Mouse (Mus musculus) kidney, embryonic 14.5 days (tissue): Measurements from ENCODE around the gene Tmem151b. TPM values are rescaled to one million over a fixed set of nuclear protein-coding genes. Genes with fewer than 3 reads are reported as not detected.
A peak's percentile ranks its signal among the peaks of the same experiment; 100 is the strongest.

ENCODE experiments used
- ATAC-seq: fragments of 200-750 bp; cut with Nextera tagmentation; 2 replicates; pipeline ENCODE4 v1.8.0; 2017; ENCODE audit warnings: moderate number of reproducible peaks, mild to moderate bottlenecking, moderate TSS enrichment, moderate library complexity; ENCODE audit not compliant: low FRiP score, low TSS enrichment
- H3K27ac ChIP-seq: fragments of 300-500 bp; sonication (generic); 2 replicates; pipeline ENCODE4 v1.5.1; 2014; ENCODE audit warnings: low read depth, mild to moderate bottlenecking, low read length, moderate library complexity, mixed read lengths
- H3K27me3 ChIP-seq: fragments of 300-500 bp; sonication (generic); 2 replicates; pipeline ENCODE4 v1.6.1; 2014; ENCODE audit warnings: mild to moderate bottlenecking, low read length; ENCODE audit not compliant: control insufficient read depth, insufficient read depth
- H3K36me3 ChIP-seq: fragments of 300-500 bp; sonication (generic); 2 replicates; pipeline ENCODE4 v1.6.1; 2014; ENCODE audit warnings: low read length, mixed read lengths; ENCODE audit not compliant: control insufficient read depth, insufficient read depth
- H3K4me1 ChIP-seq: fragments of 300-500 bp; sonication (generic); 2 replicates; pipeline ENCODE4 v1.6.1; 2014; ENCODE audit warnings: low read length, mixed read lengths; ENCODE audit not compliant: control insufficient read depth, insufficient read depth
- H3K4me2 ChIP-seq: fragments of 300-500 bp; sonication (generic); replicated peaks from 2 replicates; pipeline ENCODE4 v1.6.1; 2014; ENCODE audit warnings: low read depth, mild to moderate bottlenecking, low read length
- H3K4me3 ChIP-seq: fragments of 300-500 bp; sonication (generic); 2 replicates; pipeline ENCODE4 v1.5.1; 2014; ENCODE audit warnings: mild to moderate bottlenecking, low read length
- H3K9ac ChIP-seq: fragments of 300-500 bp; sonication (generic); 2 replicates; pipeline ENCODE4 v1.6.1; 2014; ENCODE audit warnings: low read depth, mild to moderate bottlenecking, low read length, moderate library complexity
- H3K9me3 ChIP-seq: fragments of 300-500 bp; sonication (generic); 2 replicates; pipeline ENCODE4 v1.6.1; 2016; ENCODE audit warnings: low read length; ENCODE audit not compliant: control insufficient read depth
- WGBS: fragments of 180-500 bp; shearing (Covaris S2); extraction: QIAGEN DNeasy Blood & Tissue Kit; methylation state at CpG from one replicate; pipeline ENCODE4 v1.1.7; 2014; 5-methylcytosine and 5-hydroxymethylcytosine counted together
- polyA plus RNA-seq: library from polyadenylated mRNA; unstranded; fragments of >200 nt; fragmentation: Nextera tagmentation; extraction: Ambion mirVana; gene quantifications from 2 replicates; pipeline ENCODE4 v1.2.1, GENCODE M21; 2014

Tmem151b gene
- polyA plus RNA-seq, 1 experiment from 2014 or later: 1.7 TPM

GRCm38 (mm10) chr17:45559732-45560525 lies 10.5 kb upstream of the Tmem151b start:
- ATAC-seq: no peak
- Histone ChIP-seq H3K9me3 (no peaks in the 10 kb centered on the region), H3K4me1 (peaks cover 8% of the 10 kb centered on the region; the same call in 1 of the 2 replicates), H3K9ac (no peak overlapping the region), H3K27ac (no peak overlapping the region), H3K36me3 (peaks cover under 1% of the 10 kb centered on the region; the same call in 1 of the 2 replicates), H3K4me2 (no peak overlapping the region), H3K27me3 (peaks cover 4% of the 10 kb centered on the region; the same call in 1 of the 2 replicates), H3K4me3 (no peak overlapping the region)
- WGBS: 87% methylated on average over 15 of the region's 15 CpGs

GRCm38 (mm10) chr17:45557998-45558862 lies 8.8 kb upstream of the Tmem151b start:
- Histone ChIP-seq H3K27ac (no peak overlapping the region), H3K4me2 (no peak overlapping the region; the same call in 1 of the 2 replicates), H3K9me3 (no peaks in the 10 kb centered on the region), H3K9ac (peak overlapping the region; percentile 12; the same call in 1 of the 2 replicates), H3K4me1 (peaks cover 8% of the 10 kb centered on the region; the same call in 1 of the 2 replicates), H3K4me3 (no peak overlapping the region), H3K27me3 (peaks cover 7% of the 10 kb centered on the region; the same call in 1 of the 2 replicates), H3K36me3 (no peaks in the 10 kb centered on the region)
- ATAC-seq: no peak
- 69% methylated on average over 16 of the region's 16 CpGs for WGBS

DNA sequence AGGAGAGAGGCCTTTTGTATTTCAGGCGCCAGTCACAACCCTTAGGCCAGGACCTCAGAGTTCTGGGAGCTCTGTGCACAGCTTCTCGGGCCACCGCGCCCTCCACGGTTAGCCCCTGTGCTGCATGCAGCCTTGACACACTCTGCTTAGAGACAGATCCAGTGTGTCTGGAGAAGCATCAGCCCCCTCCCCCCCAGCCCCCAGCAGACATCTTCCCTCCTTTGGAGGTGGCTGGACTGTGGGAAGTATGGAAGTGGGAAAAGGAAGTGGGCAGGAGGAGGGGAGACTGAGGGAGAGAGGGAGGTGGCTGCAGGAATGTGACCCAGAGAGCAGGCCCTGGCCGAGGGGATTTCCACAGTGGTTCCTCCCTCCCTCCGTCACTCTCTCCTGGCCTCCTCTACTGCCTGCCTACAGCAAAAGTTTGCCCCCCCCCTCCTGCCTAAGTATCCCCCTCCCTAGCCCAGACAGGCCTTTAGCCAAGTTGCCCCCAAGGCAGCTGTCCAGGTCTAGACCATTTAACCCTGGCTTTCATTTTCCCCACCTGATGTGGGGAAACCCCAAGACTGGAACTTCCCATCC lies 7.9 kb upstream of the Tmem151b start:
- no peaks in the 10 kb centered on the region for H3K9me3 ChIP-seq
- no peak overlapping the region for H3K4me2 ChIP-seq
- no peak overlapping the region for H3K4me3 ChIP-seq
- H3K4me1 ChIP-seq: peaks cover 8% of the 10 kb centered on the region; the same call in 1 of the 2 replicates
- H3K27me3 ChIP-seq: peaks cover 7% of the 10 kb centered on the region; the same call in 1 of the 2 replicates
- no peak overlapping the region for H3K27ac ChIP-seq
- H3K36me3 ChIP-seq: no peaks in the 10 kb centered on the region
- 69% methylated on average over 6 of the region's 7 CpGs for WGBS
- no peak for ATAC-seq
- H3K9ac ChIP-seq: no peak overlapping the region

DNA sequence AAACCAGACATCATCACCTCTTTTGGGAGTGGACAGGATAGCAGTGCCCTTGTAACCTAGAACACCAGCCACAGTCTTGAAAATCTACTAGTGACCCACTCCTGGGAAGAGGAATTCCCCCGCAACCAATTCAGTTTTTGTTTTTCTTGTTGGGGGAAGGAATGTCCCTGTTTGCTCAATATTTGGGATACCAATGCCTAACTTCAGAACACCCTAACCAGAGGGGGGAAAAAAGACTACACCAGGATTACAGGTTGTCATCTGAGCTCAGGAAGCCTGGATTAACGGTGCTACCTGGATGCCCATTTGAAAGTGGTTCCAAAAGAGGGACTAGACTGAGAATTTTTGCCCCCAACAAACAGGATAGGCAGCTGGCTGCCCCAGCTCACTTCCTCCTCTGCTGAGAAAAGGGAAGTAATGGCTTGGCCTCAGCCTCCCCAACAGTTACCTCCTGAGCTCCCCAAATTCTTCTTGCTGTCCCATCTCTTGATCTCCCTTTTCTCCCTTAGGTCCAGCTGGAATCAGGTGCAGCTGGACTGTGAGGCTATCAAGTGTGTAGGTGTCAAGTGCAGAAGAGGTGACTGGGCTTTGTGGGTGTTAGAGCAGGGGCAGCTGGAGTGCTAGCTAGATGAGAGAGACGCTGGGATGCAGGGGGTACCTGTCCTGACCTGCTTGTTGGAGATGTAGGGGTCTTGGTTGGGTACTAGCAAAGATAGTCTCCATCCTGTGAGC lies 7.2 kb upstream of the Tmem151b start:
- no peaks in the 10 kb centered on the region for H3K36me3 ChIP-seq
- H3K4me2 ChIP-seq: peak overlapping the region; percentile 92
- H3K27me3 ChIP-seq: peaks cover 7% of the 10 kb centered on the region; the same call in 1 of the 2 replicates
- peaks cover 8% of the 10 kb centered on the region; the same call in 1 of the 2 replicates for H3K4me1 ChIP-seq
- no peak overlapping the region for H3K27ac ChIP-seq
- peak overlapping the region; percentile 59 for H3K4me3 ChIP-seq
- no peak for ATAC-seq
- no peaks in the 10 kb centered on the region for H3K9me3 ChIP-seq
- no peak overlapping the region for H3K9ac ChIP-seq
- WGBS: 75% methylated on average over 3 of the region's 3 CpGs

GRCm38 (mm10) chr17:45556107-45556489 lies 6.6 kb upstream of the Tmem151b start:
- no peaks in the 10 kb centered on the region for H3K36me3 ChIP-seq
- peaks cover 8% of the 10 kb centered on the region; the same call in 1 of the 2 replicates for H3K4me1 ChIP-seq
- peak overlapping the region; percentile 59 for H3K4me3 ChIP-seq
- H3K27me3 ChIP-seq: peaks cover 7% of the 10 kb centered on the region; the same call in 1 of the 2 replicates
- peak overlapping the region; percentile 92 for H3K4me2 ChIP-seq
- no peaks in the 10 kb centered on the region for H3K9me3 ChIP-seq
- peak overlapping the region; percentile 60 for H3K9ac ChIP-seq
- 4% methylated on average over 14 of the region's 14 CpGs for WGBS
- no peak overlapping the region for H3K27ac ChIP-seq
- ATAC-seq: no peak

DNA sequence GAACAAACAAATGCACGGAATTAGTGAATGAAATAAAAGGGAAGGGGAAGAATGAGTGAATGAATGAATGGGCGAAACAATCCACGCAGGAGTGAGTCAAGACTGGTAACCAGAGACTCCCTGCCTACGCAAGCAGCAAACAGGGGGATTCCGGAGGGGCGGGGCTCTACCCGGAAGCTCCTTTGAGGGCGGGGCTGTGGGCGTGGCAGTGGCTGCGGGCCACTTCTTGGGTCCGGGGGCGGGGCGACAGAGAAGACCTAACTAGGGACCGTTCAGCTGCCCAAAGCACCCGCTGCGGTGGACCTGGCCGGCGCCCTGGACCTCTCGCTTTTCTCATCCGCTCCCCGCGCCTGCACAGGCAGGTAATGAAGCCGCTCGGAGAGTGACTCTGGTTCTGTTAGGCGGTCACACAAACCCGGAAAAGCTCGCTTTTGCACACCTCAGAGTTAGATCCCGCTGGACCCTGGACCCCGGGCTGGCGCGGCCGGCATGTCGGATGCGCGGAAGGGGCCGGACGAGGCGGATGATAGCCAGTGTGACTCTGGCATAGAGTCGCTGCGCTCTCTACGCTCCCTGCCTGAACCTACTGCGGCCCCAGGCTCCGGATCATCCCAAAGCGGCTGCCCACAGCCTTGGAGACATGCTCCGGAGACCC lies 6.1 kb upstream of the Tmem151b start, which contains the start of gene Nfkbie:
Gene Nfkbie (plus strand): TSS at position 252 of the 655 bp plus-strand sequence.
- Histone ChIP-seq H3K9me3 (no peaks in the 10 kb centered on the region), H3K4me1 (peaks cover 8% of the 10 kb centered on the region; the same call in 1 of the 2 replicates), H3K4me2 (peak within 1 kb of the TSS; percentile 92), H3K4me3 (peak within 1 kb of the TSS; percentile 59), H3K9ac (peak within 1 kb of the TSS; percentile 60), H3K27me3 (peaks cover 7% of the 10 kb centered on the region; the same call in 1 of the 2 replicates), H3K36me3 (no peaks in the 10 kb centered on the region), H3K27ac (no peak within 1 kb of the TSS)
- ATAC-seq: peak; percentile 72
- WGBS: under 1% methylated on average over 45 of the region's 45 CpGs

- Histone ChIP-seq H3K4me2 (no peak overlapping the region), H3K9ac (no peak overlapping the region), H3K36me3 (no peaks in the 10 kb centered on the region), H3K4me1 (peaks cover 16% of the 10 kb centered on the region), H3K4me3 (no peak overlapping the region), H3K9me3 (no peaks in the 10 kb centered on the region), H3K27ac (no peak overlapping the region), H3K27me3 (peaks cover 7% of the 10 kb centered on the region; the same call in 1 of the 2 replicates)
- ATAC-seq: no peak
- 44% methylated on average over 1 of the region's 1 CpGs for WGBS
These were observed 4.9 kb upstream of the Tmem151b start for GRCm38 (mm10) chr17:45554420-45554819.

DNA sequence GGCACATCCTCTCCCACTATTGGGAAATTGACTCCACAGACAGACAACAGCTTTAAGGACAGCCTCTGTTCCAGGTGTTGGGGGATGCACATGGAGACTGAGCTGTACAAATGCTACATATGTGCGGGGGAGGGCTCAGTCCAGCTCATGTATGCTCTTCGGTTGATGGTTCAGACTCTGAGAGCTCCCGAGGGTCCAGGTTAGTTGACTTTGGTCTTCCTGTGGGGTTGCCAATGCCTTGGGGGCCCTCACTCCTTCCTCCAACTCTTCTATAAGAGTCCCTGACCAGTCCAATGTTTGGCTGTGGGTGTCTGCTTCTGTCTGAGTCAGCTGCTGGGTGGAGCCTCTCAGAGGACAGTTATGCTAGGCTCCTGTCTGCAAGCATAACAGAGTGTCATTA lies 3.6 kb upstream of the Tmem151b start:
- no peak for ATAC-seq
- Histone ChIP-seq H3K27ac (no peak overlapping the region), H3K27me3 (peaks cover 15% of the 10 kb centered on the region; the same call in 1 of the 2 replicates), H3K4me3 (no peak overlapping the region), H3K4me2 (no peak overlapping the region), H3K36me3 (no peaks in the 10 kb centered on the region), H3K4me1 (peaks cover 19% of the 10 kb centered on the region), H3K9ac (no peak overlapping the region), H3K9me3 (no peaks in the 10 kb centered on the region)
- 80% methylated on average over 3 of the region's 3 CpGs for WGBS
